In the genomic region with DNA sequence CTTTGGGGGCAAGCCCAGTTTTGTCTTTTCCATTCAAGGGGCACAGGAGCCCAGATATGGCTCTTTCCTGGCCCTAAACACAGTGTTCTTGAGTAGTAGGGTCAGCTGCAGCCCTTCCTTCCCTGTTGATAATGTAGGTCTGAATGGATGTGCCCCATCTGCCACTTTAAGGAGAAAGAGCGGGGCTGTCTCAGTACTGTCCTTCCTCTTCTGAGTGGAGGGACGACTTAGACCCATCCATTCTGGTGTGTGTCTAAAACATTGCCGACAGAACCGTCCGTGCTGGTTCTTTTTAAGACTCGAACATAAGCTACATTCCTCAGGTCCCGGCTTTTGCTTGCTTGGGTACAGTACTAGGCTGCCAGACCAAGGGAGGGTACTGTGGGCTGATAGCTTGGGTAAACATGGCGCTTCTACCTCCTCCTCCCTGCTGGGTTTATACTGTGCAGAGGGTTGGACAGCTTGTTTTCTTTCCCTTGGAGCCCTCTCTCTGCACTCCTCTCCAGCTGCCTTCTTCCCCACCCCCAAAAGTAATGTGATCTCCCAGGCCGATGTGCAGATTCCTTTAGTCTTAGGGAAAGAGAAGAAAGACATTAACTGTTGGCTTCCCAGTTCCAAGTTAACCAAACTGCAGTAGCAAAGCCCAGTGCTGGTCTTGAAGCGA, we compare ENCODE assay signal across 9 mouse cellular contexts.
DNase-seq lines count a peak whose midpoint lies in the region; ATAC-seq and TF ChIP-seq lines count a peak whose summit lies in the region.
"Had no signal": no experiment of that assay in that cellular context is flagged by ENCODE, and none has a peak within 500 bp of the region (broad histone marks: within the 10 kb centered on the region; RNA-seq: fewer than 3 reads in every experiment).

No protein-coding gene starts in this region.

- TF ChIP-seq CTCF in gastrocnemius, adult 2 months (IDR thresholded peaks at IDR 0.05): no peak

- H3K4me1 ChIP-seq in limb, embryonic 10.5 days: peaks cover 66% of the 10 kb centered on the region
- peaks cover 32% of the 10 kb centered on the region for H3K4me1 ChIP-seq in stomach, embryonic 15.5 days

- DNase-seq in heart, adult 18-20 months: peak; percentile 32 to 35
- no peak for DNase-seq in heart, postnatal 25 days (ENCODE audit: low spot score)
- DNase-seq in NIH3T3 (ENCODE audit: low read depth): peak; percentile 88
- DNase-seq in gastrocnemius, adult 2 months: peak; percentile 59
- peak; percentile 47 for DNase-seq in limb, embryonic 10.5 days (ENCODE audit: low spot score)
- DNase-seq in right cerebral cortex, postnatal 25 days: no peak

- peak; percentile 95 for ATAC-seq in stomach, embryonic 15.5 days (ENCODE audit: insufficient read depth, low FRiP score, low read depth)
- no peak for ATAC-seq in erythroid progenitor cell, adult 5-6 weeks (replicated peaks; ENCODE audit: low FRiP score, poor library complexity, severe bottlenecking)

- peak overlapping the region; percentile 51 for H3K4me2 ChIP-seq in stomach, embryonic 15.5 days

- WGBS in limb, embryonic 10.5 days: 15% methylated on average over 10 of the region's 10 CpGs
- WGBS in stomach, embryonic 15.5 days: 13% methylated on average over 10 of the region's 10 CpGs

- intact Hi-C loops in heart, postnatal 25 days (cut with DNase I): no loop called here
- intact Hi-C loops in gastrocnemius, adult 2 months (cut with DNase I): no loop called here

- no peaks in the 10 kb centered on the region for H3K9me3 ChIP-seq in limb, embryonic 10.5 days (replicated peaks)
- H3K9me3 ChIP-seq in stomach, embryonic 15.5 days: no peaks in the 10 kb centered on the region

- H3K27me3 ChIP-seq in limb, embryonic 10.5 days (ENCODE audit: low read depth, poor library complexity, severe bottlenecking): no peaks in the 10 kb centered on the region
- H3K27me3 ChIP-seq in stomach, embryonic 15.5 days (replicated peaks): no peaks in the 10 kb centered on the region
- H3K27me3 ChIP-seq: CH12.LX had no signal

- peak overlapping the region; percentile 61 for H3K4me3 ChIP-seq in gastrocnemius, adult 2 months
- peak overlapping the region; percentile 38 for H3K4me3 ChIP-seq in limb, embryonic 10.5 days
- peak overlapping the region; percentile 25 for H3K4me3 ChIP-seq in stomach, embryonic 15.5 days (replicated peaks)

- peak overlapping the region; percentile 91 for H3K27ac ChIP-seq in gastrocnemius, adult 2 months
- H3K27ac ChIP-seq in limb, embryonic 10.5 days: peak overlapping the region; percentile 82
- H3K27ac ChIP-seq in stomach, embryonic 15.5 days: peak overlapping the region; percentile 95

- no peaks in the 10 kb centered on the region for H3K36me3 ChIP-seq in limb, embryonic 10.5 days
- H3K36me3 ChIP-seq in stomach, embryonic 15.5 days: no peaks in the 10 kb centered on the region

- H3K9ac ChIP-seq in stomach, embryonic 15.5 days: no peak overlapping the region

Comparison
In these comparisons a context has a peak if more than half of its experiments do, and no peak if none do; other contexts are left out.
1. DNase-seq: peak in heart, adult 18-20 months (2 of 2), NIH3T3 (single experiment), gastrocnemius, adult 2 months (single experiment) and limb, embryonic 10.5 days (single experiment); none in heart, postnatal 25 days (single experiment) and right cerebral cortex, postnatal 25 days (single experiment).
2. Peak in every context shown above with its lines, with median percentiles within 50 percentile points of each other: H3K27ac ChIP-seq and H3K4me3 ChIP-seq.